Mouse (Mus musculus): ENCODE results near the gene Nkx2-1.

Gene Nkx2-1

DNA sequence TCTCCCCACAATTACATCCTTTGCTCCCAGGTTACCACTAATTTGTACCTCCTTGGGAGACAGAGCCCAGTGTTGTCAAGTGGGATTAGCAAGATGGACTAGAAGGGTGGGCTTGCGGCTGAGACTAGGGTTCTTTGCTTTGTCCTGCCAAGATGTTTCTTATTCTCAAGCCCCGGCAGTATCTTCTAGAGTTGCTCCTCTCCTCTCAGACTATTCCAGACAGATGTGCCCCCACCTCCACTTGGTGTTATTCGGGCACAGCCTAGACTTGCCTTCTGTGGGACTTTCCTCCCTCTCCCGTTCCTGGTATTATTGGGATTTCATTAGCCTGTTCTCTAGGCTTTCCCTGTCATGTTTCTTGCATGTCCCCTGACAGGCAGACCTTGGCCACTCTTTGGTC lies 14.5 kb downstream of the Nkx2-1 start:
- DNase-seq (ENCODE audit: low spot score): no peak

DNA sequence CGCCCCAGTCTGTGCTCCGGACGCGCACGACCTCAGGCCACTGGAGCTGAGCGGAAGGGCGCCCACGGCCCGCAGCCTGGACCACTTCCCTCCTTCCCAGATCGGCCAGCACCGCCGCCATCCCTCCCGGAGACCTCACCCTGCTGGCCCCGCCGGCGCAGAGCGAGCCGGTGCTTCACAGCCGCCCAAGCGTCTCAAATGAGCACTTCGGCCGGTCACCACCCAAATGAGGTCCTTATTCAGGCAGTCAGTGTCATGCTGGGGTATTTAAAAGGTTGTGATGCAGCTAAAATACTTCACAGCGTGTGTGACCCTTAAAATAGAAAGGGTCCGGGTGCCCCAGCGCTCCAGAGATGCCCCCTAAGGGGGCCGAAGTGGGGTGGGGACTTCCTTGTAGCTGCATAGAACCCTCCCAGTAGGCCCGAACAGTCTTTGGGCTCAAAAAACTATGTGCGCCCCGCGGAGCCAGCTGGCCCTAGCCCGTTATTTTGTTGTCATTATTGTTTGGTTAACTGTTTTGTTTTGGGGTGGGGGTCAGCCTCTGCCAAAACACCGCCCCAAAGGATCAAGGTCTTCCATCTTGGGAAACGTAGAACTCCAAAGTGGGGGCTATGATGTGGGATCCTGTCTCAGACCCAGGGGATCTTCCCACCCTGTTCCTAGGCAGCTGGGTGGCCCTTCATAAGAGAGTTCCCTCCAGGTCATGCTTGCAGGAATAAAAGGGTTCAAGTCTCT lies 15.4 kb downstream of the Nkx2-1 start:
- DNase-seq (ENCODE audit: low spot score): no peak

DNA sequence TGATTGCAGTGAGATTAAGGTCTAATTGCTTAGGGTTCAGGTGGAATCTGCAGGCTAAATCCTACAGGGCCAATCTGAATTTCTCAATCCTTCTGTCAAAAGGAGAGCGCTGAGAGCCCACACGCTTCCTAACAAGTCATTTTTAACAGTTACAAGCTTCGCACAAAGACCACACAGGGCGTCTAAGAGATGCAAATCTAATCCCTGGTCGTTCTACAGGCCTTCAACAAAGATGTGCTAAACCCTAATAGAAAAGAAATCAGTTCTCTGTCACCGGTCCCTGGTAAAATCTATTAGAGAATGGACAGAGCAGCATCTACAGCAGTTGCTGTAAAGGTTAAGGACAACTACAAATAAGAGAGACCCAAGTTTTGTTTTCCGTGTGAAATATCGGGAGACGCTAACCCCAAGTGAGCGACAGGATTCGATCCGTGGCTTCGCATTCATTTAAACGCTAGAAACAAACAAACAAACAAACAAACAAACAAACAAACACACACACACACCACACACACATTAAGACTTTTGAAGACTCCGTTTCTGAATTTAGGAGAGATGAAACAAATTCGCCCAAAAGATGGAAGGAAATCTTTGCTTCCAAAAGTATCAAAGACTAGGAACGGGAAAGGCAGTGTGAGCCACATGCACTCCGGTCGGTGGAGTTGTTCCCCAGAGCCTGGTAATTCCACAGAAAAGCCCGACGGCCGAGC lies 16.2 kb downstream of the Nkx2-1 start:
- DNase-seq (ENCODE audit: low spot score): no peak

DNA sequence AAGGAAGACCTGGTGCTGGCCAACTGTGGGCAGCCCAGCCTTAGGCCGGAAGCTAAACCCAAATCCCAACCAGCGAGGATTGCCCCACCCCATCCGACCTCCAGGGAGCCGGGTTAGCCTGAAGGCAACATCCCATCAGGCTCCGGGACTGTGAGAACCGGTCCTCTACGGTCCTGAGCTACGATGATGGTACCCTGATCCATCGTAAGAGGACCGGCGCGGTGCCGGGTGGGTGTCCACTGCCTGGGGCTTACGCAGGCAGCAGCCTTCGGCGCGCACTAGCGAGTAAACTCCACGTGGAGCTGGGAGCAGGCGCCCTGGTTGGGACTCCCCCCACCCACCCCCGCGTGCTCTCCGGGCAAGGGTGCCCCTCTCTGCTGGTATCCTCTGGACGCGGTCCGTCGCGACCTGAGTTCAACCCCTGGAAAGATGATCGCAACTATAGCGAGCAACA lies 16.9 kb downstream of the Nkx2-1 start:
- DNase-seq (ENCODE audit: low spot score): no peak

DNA sequence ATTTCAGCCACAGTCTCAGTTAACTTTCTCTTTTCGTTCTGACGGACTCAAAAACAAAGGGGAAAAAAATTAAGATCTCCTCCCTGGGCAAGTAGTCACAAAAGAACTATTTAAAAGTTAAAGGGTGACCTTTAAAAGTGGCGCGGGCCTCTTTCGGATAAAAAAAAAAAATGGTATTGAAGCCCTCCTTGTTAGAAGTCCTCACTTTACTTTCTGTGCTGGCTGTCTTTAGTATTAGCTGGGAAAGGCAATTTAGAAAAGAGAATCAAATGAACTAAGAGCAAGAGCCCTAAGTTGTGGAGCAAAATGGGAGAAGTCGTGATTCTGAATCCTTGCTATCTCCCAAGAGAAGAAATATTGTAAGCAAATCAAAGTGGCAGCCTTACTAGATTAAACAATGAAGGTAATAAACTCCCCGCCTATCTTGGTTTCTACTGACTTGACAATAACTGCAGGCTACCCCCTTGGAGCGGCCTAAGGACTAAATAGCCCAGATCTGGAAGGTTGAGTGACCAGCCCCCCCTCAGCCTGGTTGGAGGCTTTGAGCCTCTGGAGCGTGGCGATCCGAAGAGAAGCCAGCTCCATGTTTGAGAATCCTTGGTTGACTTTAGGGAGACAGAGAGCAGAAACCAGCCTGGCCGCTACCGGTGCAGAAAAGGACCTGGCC lies 17.5 kb downstream of the Nkx2-1 start:
- no peak for DNase-seq (ENCODE audit: low spot score)

DNA sequence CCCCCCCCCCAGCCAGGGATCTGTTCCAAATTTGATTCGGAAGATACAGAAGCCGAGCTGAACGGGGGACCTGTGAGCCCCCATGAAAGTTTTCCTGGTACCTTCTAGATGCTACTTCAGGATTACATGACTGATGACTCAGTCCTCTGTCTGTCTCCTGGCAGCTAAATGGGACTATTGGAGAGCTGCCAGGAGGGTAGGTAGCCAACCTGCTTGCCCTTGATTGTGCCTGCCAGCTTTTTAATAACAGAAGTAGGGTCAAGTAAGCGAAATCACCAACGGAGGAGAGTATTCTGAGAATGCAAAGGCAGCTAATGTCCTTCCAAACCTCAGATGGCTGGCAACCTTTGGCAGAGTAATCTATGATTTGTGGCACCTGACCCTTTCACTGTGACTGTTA lies 18.5 kb downstream of the Nkx2-1 start:
- no peak for DNase-seq (ENCODE audit: low spot score)

DNA sequence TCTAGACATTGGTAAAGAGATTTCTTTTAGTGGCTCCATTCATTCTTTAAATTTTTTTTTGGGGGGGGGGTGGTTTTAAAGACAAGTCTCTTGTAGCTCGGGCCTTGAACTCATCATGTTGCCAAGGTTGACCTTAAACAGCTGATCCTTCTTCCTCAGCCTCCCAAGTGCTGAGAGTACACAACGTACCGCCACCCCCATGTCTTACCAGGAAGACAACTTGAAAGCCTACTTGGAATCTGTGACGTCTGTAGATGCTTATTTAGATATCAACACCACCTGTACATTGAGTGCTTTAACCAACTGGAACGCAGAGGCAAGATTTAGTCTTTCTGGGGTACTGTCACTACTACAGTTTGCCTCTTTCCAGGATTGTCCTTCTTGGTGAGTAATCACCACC lies 21.9 kb downstream of the Nkx2-1 start:
- no peak for DNase-seq (ENCODE audit: low spot score)

DNA sequence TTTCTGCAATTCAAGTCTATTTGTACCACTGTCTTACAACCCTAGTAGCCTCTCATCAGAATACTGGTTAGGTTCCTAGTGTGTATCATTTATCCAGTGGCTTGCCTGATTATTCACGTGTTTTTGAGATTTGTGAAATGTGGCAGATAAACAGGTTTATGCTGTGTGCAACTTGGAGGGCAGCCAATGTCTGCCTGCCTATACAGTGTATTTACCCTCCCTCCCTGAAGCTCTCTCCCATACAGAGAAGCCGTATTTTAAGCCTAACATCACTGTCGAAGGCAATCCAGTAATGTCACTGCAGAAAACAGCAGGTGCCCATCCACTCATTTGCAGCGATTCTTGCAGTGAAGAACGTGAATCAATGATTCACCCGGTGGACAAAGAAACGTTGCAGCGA lies 28.3 kb downstream of the Nkx2-1 start:
- DNase-seq (ENCODE audit: low spot score): no peak

DNA sequence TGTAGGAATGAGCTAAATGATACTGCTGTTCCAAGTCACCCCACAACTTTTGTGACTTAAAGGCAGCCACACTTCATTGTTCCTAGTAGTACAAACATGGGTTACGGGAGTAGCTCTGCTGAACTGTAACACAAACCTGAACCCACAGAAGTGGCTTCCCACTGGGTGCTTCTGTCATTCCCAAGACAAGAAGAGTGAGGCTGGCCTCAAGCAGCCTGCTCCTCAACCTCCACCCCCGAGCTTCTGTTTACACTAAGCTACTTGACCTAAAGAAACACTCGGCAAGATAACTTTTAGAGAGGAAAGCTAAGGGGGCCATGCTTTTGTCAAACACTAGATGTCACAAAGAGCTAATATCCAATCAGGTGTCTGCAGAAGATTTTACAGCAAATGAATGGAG lies 49.7 kb downstream of the Nkx2-1 start:
- DNase-seq (ENCODE audit: low spot score): no peak

DNA sequence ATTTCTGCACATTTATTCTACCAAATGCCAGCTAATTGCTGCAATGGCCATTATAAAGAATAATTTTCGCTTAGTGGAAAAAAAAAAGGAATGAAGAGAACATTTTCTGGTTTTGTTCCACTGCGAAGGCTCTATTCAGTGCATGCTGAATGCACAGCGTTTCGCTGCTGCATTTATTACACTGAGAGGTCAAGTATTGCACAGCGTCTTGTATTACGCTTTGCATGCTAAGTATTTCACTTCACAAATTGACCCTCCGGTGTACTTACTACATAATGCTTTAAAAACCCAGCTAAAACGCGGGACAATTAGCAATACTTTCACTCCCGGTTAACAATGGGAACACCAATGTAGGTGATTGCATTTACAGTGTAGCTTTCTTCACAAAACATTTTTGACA lies 54.1 kb downstream of the Nkx2-1 start:
- no peak for DNase-seq (ENCODE audit: low spot score)
